21 mouse cellular contexts compared by ENCODE assay signal in genomic region chr8:119442970-119443369, GRCm38 (mm10). TPM values are rescaled to one million over a fixed set of nuclear protein-coding genes. Genes with fewer than 3 reads are reported as not detected.
"Had no signal": no experiment of that assay in that cellular context is flagged by ENCODE, and none has a peak within 500 bp of the region (broad histone marks: within the 10 kb centered on the region; RNA-seq: fewer than 3 reads in every experiment).

No protein-coding gene starts in this region.

- H3K4me3 ChIP-seq: midbrain, embryonic 10.5 days; midbrain, embryonic 12.5 days; myocyte; neural tube, embryonic 12.5 days; stomach, embryonic 15.5 days had no signal

- H3K27ac ChIP-seq: midbrain, embryonic 10.5 days; midbrain, embryonic 12.5 days; neural tube, embryonic 12.5 days; stomach, embryonic 15.5 days; stomach, postnatal 0 days had no signal

- H3K36me3 ChIP-seq: midbrain, embryonic 10.5 days; midbrain, embryonic 12.5 days; neural tube, embryonic 12.5 days; stomach, embryonic 15.5 days had no signal

- H3K9ac ChIP-seq: lung, embryonic 14.5 days; midbrain, embryonic 12.5 days; neural tube, embryonic 12.5 days; stomach, embryonic 15.5 days had no signal

- DNase-seq: lung, adult 18-20 months; lung, embryonic 14.5 days; lung, postnatal 10 days; lung, postnatal 4 days; midbrain, embryonic 14.5 days; right cerebral cortex, postnatal 14 days; thymus, adult 2 months; thymus, postnatal 25 days; thymus, postnatal 4 days had no signal

RNA-seq across cellular contexts. Expression of gene Necab2, which starts 3.5 kb away (rescaled TPM):
- total RNA-seq: megakaryocyte, adult 5-6 weeks; megakaryocyte-erythroid progenitor cell, adult 5-6 weeks; neutrophil, adult 5-6 weeks had no signal
- polyA plus RNA-seq: myocyte had no signal

RNA-seq across cellular contexts. Expression of gene Osgin1, which starts 9.0 kb away (rescaled TPM):
- total RNA-seq: megakaryocyte-erythroid progenitor cell, adult 5-6 weeks had no signal
- polyA plus RNA-seq: midbrain, embryonic 14.5 days had no signal

RNA-seq across cellular contexts. Expression of gene Slc38a8, which starts 58.5 kb away (rescaled TPM):
- total RNA-seq: megakaryocyte, adult 5-6 weeks; megakaryocyte-erythroid progenitor cell, adult 5-6 weeks; neutrophil, adult 5-6 weeks had no signal
- polyA plus RNA-seq: lung, embryonic 14.5 days; lung, embryonic 16.5 days; midbrain, embryonic 14.5 days; midbrain, embryonic 16.5 days; myocyte; neural tube, embryonic 12.5 days; neural tube, embryonic 14.5 days; stomach, embryonic 15.5 days; stomach, postnatal 0 days had no signal
